Mouse (Mus musculus): ENCODE results near the gene Capn13. TPM values are rescaled to one million over a fixed set of nuclear protein-coding genes. Genes with fewer than 3 reads are reported as not detected.

Capn13 gene
- total and polyA plus RNA-seq, 2 experiments from 2014 or later = not detected

GRCm38 (mm10) chr17:73390191-73391089 lies 10.2 kb downstream of the Capn13 start:
- WGBS = 72% methylated on average over 7 of the region's 7 CpGs
- no peak for ATAC-seq (ENCODE audit: insufficient read depth, low read depth)
- Histone ChIP-seq H3K4me3 (ENCODE audit: low read depth, low read length) (no peak overlapping the region), H3K9me3 (replicated peaks; ENCODE audit: control insufficient read depth, low read length) (no peaks in the 10 kb centered on the region), H3K27me3 (ENCODE audit: control insufficient read depth, insufficient read depth, low read length) (no peaks in the 10 kb centered on the region), H3K4me1 (ENCODE audit: control insufficient read depth, insufficient read depth) (peaks cover 7% of the 10 kb centered on the region), H3K27ac (ENCODE audit: low read depth) (no peak overlapping the region), H3K9ac (replicated peaks; ENCODE audit: low read depth, low read length) (no peak overlapping the region), H3K4me2 (ENCODE audit: low read depth, low read length) (no peak overlapping the region), H3K36me3 (replicated peaks; ENCODE audit: control insufficient read depth, insufficient read depth, low read length) (no peaks in the 10 kb centered on the region)
- peak; percentile 13 for DNase-seq (ENCODE audit: low spot score)
- no peak for TF ChIP-seq CTCF (IDR thresholded peaks at IDR 0.05; ENCODE audit: low read depth)
- no peak for TF ChIP-seq EP300 (IDR thresholded peaks at IDR 0.05; ENCODE audit: low read depth)

- no peaks in the 10 kb centered on the region for H3K9me3 ChIP-seq (replicated peaks; ENCODE audit: control insufficient read depth, low read length)
- WGBS = 78% methylated on average over 3 of the region's 3 CpGs
- no peak for ATAC-seq (ENCODE audit: insufficient read depth, low read depth)
These were observed 11.3 kb downstream of the Capn13 start for GRCm38 (mm10) chr17:73389336-73389735.

GRCm38 (mm10) chr17:73386581-73386980 lies 14.1 kb downstream of the Capn13 start:
- Histone ChIP-seq H3K4me3 (ENCODE audit: low read depth, low read length) (no peak overlapping the region), H3K27ac (ENCODE audit: low read depth) (no peak overlapping the region), H3K4me2 (ENCODE audit: low read depth, low read length) (no peak overlapping the region), H3K4me1 (ENCODE audit: control insufficient read depth, insufficient read depth) (no peaks in the 10 kb centered on the region), H3K36me3 (replicated peaks; ENCODE audit: control insufficient read depth, insufficient read depth, low read length) (no peaks in the 10 kb centered on the region), H3K27me3 (ENCODE audit: control insufficient read depth, insufficient read depth, low read length) (no peaks in the 10 kb centered on the region), H3K9ac (replicated peaks; ENCODE audit: low read depth, low read length) (no peak overlapping the region), H3K9me3 (replicated peaks; ENCODE audit: control insufficient read depth, low read length) (no peaks in the 10 kb centered on the region)
- no peak for TF ChIP-seq CTCF (IDR thresholded peaks at IDR 0.05; ENCODE audit: low read depth)
- TF ChIP-seq EP300 (IDR thresholded peaks at IDR 0.05; ENCODE audit: low read depth) = no peak
- DNase-seq (ENCODE audit: low spot score) = no peak
- WGBS = 78% methylated on average over 2 of the region's 2 CpGs
- ATAC-seq (ENCODE audit: insufficient read depth, low read depth) = no peak

More at GRCm38 (mm10) chr17:73389336-73389735, 11.3 kb downstream of the Capn13 start:
- no peak overlapping the region for H3K4me3 ChIP-seq (ENCODE audit: low read depth, low read length)
- TF ChIP-seq CTCF (IDR thresholded peaks at IDR 0.05; ENCODE audit: low read depth) (no peak), EP300 (IDR thresholded peaks at IDR 0.05; ENCODE audit: low read depth) (no peak)
- peaks cover 7% of the 10 kb centered on the region for H3K4me1 ChIP-seq (ENCODE audit: control insufficient read depth, insufficient read depth)
- no peaks in the 10 kb centered on the region for H3K27me3 ChIP-seq (ENCODE audit: control insufficient read depth, insufficient read depth, low read length)
- no peaks in the 10 kb centered on the region for H3K36me3 ChIP-seq (replicated peaks; ENCODE audit: control insufficient read depth, insufficient read depth, low read length)
- no peak overlapping the region for H3K27ac ChIP-seq (ENCODE audit: low read depth)
- DNase-seq (ENCODE audit: low spot score) = no peak
- no peak overlapping the region for H3K9ac ChIP-seq (replicated peaks; ENCODE audit: low read depth, low read length)
- H3K4me2 ChIP-seq (ENCODE audit: low read depth, low read length) = no peak overlapping the region

GRCm38 (mm10) chr17:73385940-73386339 lies 14.7 kb downstream of the Capn13 start:
- H3K4me3 ChIP-seq (ENCODE audit: low read depth, low read length) = no peak overlapping the region
- no peaks in the 10 kb centered on the region for H3K27me3 ChIP-seq (ENCODE audit: control insufficient read depth, insufficient read depth, low read length)
- DNase-seq (ENCODE audit: low spot score) = no peak
- H3K9ac ChIP-seq (replicated peaks; ENCODE audit: low read depth, low read length) = no peak overlapping the region
- H3K36me3 ChIP-seq (replicated peaks; ENCODE audit: control insufficient read depth, insufficient read depth, low read length) = no peaks in the 10 kb centered on the region
- 70% methylated on average over 3 of the region's 3 CpGs for WGBS
- no peak for ATAC-seq (ENCODE audit: insufficient read depth, low read depth)
- TF ChIP-seq CTCF (IDR thresholded peaks at IDR 0.05; ENCODE audit: low read depth) (no peak), EP300 (IDR thresholded peaks at IDR 0.05; ENCODE audit: low read depth) (no peak)
- H3K4me2 ChIP-seq (ENCODE audit: low read depth, low read length) = no peak overlapping the region
- no peaks in the 10 kb centered on the region for H3K4me1 ChIP-seq (ENCODE audit: control insufficient read depth, insufficient read depth)
- H3K27ac ChIP-seq (ENCODE audit: low read depth) = no peak overlapping the region
- H3K9me3 ChIP-seq (replicated peaks; ENCODE audit: control insufficient read depth, low read length) = no peaks in the 10 kb centered on the region

GRCm38 (mm10) chr17:73382327-73383014 lies 18.2 kb downstream of the Capn13 start:
- no peak for ATAC-seq (ENCODE audit: insufficient read depth, low read depth)
- Histone ChIP-seq H3K27ac (ENCODE audit: low read depth) (no peak overlapping the region), H3K4me2 (ENCODE audit: low read depth, low read length) (no peak overlapping the region), H3K4me1 (ENCODE audit: control insufficient read depth, insufficient read depth) (no peaks in the 10 kb centered on the region), H3K9me3 (replicated peaks; ENCODE audit: control insufficient read depth, low read length) (no peaks in the 10 kb centered on the region), H3K9ac (replicated peaks; ENCODE audit: low read depth, low read length) (no peak overlapping the region), H3K4me3 (ENCODE audit: low read depth, low read length) (no peak overlapping the region), H3K36me3 (replicated peaks; ENCODE audit: control insufficient read depth, insufficient read depth, low read length) (no peaks in the 10 kb centered on the region), H3K27me3 (ENCODE audit: control insufficient read depth, insufficient read depth, low read length) (no peaks in the 10 kb centered on the region)
- no peak for DNase-seq (ENCODE audit: low spot score)
- TF ChIP-seq EP300 (IDR thresholded peaks at IDR 0.05; ENCODE audit: low read depth) = no peak
- TF ChIP-seq CTCF (IDR thresholded peaks at IDR 0.05; ENCODE audit: low read depth) = no peak
- WGBS = 66% methylated on average over 9 of the region's 9 CpGs
